Mouse (Mus musculus) midbrain, embryonic 10.5 days (tissue): ENCODE results near the gene Pparg. TPM values are rescaled to one million over a fixed set of nuclear protein-coding genes. Genes with fewer than 3 reads are reported as not detected.

Experiments
- DNase-seq: peaks from one replicate; pipeline ENCODE4 v3.0.0-alpha.2; 2017; ENCODE audit warnings: low spot score
- H3K27ac ChIP-seq: fragments of 300-500 bp; sonication (generic); replicated peaks from 2 replicates; pipeline ENCODE4 v1.5.1; 2016; ENCODE audit warnings: mild to moderate bottlenecking
- H3K27me3 ChIP-seq: fragments of 300-500 bp; sonication (generic); 2 replicates; pipeline ENCODE4 v1.6.1; 2016; ENCODE audit warnings: low read depth, mild to moderate bottlenecking; ENCODE audit not compliant: poor library complexity, severe bottlenecking
- H3K36me3 ChIP-seq: fragments of 300-500 bp; sonication (generic); 2 replicates; pipeline ENCODE4 v1.6.1; 2016; ENCODE audit warnings: mild to moderate bottlenecking, moderate library complexity
- H3K4me1 ChIP-seq: fragments of 300-500 bp; sonication (generic); 2 replicates; pipeline ENCODE4 v1.6.1; 2016
- H3K4me3 ChIP-seq: fragments of 300-500 bp; sonication (generic); 2 replicates; pipeline ENCODE4 v1.5.1; 2016; ENCODE audit warnings: mild to moderate bottlenecking, moderate library complexity
- H3K9me3 ChIP-seq: fragments of 300-500 bp; sonication (generic); replicated peaks from 2 replicates; pipeline ENCODE4 v1.6.1; 2016; ENCODE audit warnings: mild to moderate bottlenecking
- WGBS: fragments of 180-500 bp; shearing (Covaris S2); methylation state at CpG from one replicate; pipeline ENCODE4 v1.1.7; 2016; 5-methylcytosine and 5-hydroxymethylcytosine counted together
- polyA plus RNA-seq: library from polyadenylated mRNA; unstranded; fragments of >200 nt; fragmentation: Nextera tagmentation; extraction: Ambion mirVana; gene quantifications from 2 replicates; pipeline ENCODE4 v1.2.1, GENCODE M21; 2016

Pparg gene
- polyA plus RNA-seq, 1 experiment from 2014 or later = 0.06 TPM

DNA sequence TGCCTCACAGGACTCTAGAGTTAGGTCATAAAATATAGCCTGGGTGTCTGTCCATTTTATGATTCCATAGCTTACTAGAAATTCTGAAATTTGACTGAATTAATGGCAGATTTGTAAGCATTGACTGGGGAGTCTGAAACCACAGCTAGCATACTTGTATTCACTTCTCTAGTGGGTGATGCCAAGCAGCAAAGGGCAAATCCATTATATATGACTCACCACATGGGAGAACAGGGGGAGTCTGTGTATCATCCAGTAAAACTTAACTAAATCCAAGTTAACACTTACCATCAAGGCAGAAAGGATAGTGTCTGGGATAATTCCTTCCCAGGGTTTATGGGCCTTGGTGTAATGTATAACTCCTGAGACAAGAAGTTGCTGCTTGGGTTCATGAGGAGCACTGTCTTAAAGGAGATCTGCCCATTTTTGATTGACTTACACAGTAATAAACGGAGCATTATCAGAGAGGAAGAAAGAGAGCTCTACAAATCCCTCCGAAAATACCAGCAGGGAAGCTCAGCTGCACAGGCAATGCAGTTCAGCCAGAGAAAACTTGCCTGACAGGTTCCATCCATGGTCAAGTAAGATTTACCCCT lies 27.6 kb upstream of the Pparg start:
- Histone ChIP-seq H3K9me3 (no peaks in the 10 kb centered on the region), H3K4me1 (peaks cover 18% of the 10 kb centered on the region), H3K27ac (no peak overlapping the region), H3K27me3 (no peaks in the 10 kb centered on the region), H3K4me3 (no peak overlapping the region), H3K36me3 (no peaks in the 10 kb centered on the region)
- 53% methylated on average over 2 of the region's 2 CpGs for WGBS
- DNase-seq = no peak

DNA sequence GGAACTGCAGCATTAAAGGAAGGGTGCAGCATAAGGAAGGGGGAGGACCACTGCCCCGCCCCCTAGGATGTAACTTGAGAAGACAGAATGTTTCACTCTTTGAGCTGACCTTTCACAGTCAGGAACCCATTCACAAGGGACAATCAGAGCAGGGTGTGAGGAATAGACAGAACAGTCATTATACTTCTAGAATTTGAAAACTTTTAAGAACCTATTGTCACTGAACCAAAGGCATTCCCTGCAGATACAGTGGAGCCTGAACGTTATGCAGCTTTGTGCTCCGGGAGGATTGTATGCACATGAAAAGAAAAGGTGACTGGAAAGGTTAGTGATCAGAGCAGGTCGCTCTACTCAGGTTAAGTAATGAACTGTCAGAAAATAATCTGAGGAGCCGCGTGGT lies 25.2 kb upstream of the Pparg start:
- peaks cover 18% of the 10 kb centered on the region for H3K4me1 ChIP-seq
- H3K9me3 ChIP-seq = no peaks in the 10 kb centered on the region
- WGBS = 46% methylated on average over 6 of the region's 6 CpGs
- H3K27me3 ChIP-seq = no peaks in the 10 kb centered on the region
- no peak for DNase-seq
- H3K36me3 ChIP-seq = no peaks in the 10 kb centered on the region
- H3K27ac ChIP-seq = no peak overlapping the region
- no peak overlapping the region for H3K4me3 ChIP-seq

- WGBS = 88% methylated on average over 2 of the region's 2 CpGs
- H3K4me1 ChIP-seq = peaks cover 32% of the 10 kb centered on the region
- H3K36me3 ChIP-seq = no peaks in the 10 kb centered on the region
- H3K9me3 ChIP-seq = 0 out of 2 replicates have a peak, but pooled peaks cover 3% of the 10 kb centered on the region
- no peaks in the 10 kb centered on the region for H3K27me3 ChIP-seq
- H3K4me3 ChIP-seq = no peak overlapping the region
- no peak for DNase-seq
- H3K27ac ChIP-seq = no peak overlapping the region
Measured at GRCm38 (mm10) chr6:115340084-115340483, 20.7 kb upstream of the Pparg start.

DNA sequence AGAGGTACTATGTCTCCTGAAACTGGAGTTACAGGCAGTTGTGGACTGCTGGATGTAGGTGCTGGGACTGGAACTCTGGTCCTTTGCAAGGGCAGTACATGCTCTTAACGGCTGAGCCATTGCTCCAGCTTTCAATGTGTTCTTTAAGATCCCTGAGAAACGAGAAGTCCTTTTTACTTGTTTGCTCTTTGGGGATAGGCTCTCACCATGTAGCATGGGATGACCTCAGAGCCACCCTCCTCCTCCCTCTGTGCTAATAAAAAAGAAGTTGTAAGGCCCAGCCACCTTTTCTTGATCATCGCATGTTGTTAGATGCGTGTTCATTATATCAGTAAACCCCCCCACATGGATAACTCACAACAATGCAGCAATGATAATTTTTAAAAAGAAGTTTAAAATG lies 17.7 kb upstream of the Pparg start:
- Histone ChIP-seq H3K9me3 (0 out of 2 replicates have a peak, but pooled peaks cover 3% of the 10 kb centered on the region), H3K27me3 (no peaks in the 10 kb centered on the region), H3K4me3 (no peak overlapping the region), H3K36me3 (no peaks in the 10 kb centered on the region), H3K27ac (no peak overlapping the region), H3K4me1 (peaks cover 16% of the 10 kb centered on the region)
- 77% methylated on average over 4 of the region's 4 CpGs for WGBS
- no peak for DNase-seq

GRCm38 (mm10) chr6:115343570-115343969 lies 17.2 kb upstream of the Pparg start:
- 67% methylated on average over 5 of the region's 5 CpGs for WGBS
- H3K9me3 ChIP-seq = 0 out of 2 replicates have a peak, but pooled peaks cover 3% of the 10 kb centered on the region
- no peaks in the 10 kb centered on the region for H3K27me3 ChIP-seq
- H3K4me3 ChIP-seq = no peak overlapping the region
- H3K27ac ChIP-seq = no peak overlapping the region
- H3K4me1 ChIP-seq = peaks cover 16% of the 10 kb centered on the region
- DNase-seq = no peak
- H3K36me3 ChIP-seq = no peaks in the 10 kb centered on the region

GRCm38 (mm10) chr6:115344101-115344500 lies 16.6 kb upstream of the Pparg start:
- no peak overlapping the region for H3K27ac ChIP-seq
- no peaks in the 10 kb centered on the region for H3K27me3 ChIP-seq
- peaks cover 16% of the 10 kb centered on the region for H3K4me1 ChIP-seq
- WGBS = 33% methylated on average over 10 of the region's 10 CpGs
- H3K36me3 ChIP-seq = no peaks in the 10 kb centered on the region
- DNase-seq = no peak
- 0 out of 2 replicates have a peak, but pooled peaks cover 3% of the 10 kb centered on the region for H3K9me3 ChIP-seq
- H3K4me3 ChIP-seq = peak overlapping the region; percentile 30

DNA sequence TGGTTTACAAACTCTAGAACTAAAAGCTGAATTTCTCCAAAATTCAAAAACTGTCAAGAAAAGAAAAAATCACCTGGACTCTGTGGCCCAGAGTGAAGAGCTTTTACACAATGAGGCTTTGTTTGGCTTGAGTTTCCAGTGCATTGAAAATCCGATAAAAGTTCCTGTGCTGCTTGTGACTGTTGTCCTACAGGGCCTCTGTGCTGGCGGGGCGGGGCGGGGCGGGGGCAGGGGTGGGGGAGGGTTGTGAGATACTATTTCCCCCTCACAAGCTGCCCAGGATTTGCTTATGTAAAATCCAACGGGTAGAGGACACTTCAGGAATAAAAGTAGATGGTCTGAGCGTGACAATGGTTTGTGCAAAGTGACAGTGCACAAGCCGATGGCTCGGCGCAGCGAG lies 16.2 kb upstream of the Pparg start:
- Histone ChIP-seq H3K4me3 (peak overlapping the region; percentile 30), H3K27ac (peak overlapping the region; percentile 23; the same call in 1 of the 2 replicates), H3K27me3 (no peaks in the 10 kb centered on the region), H3K9me3 (0 out of 2 replicates have a peak, but pooled peaks cover 3% of the 10 kb centered on the region), H3K36me3 (no peaks in the 10 kb centered on the region), H3K4me1 (peaks cover 16% of the 10 kb centered on the region)
- no peak for DNase-seq
- 30% methylated on average over 11 of the region's 11 CpGs for WGBS

DNA sequence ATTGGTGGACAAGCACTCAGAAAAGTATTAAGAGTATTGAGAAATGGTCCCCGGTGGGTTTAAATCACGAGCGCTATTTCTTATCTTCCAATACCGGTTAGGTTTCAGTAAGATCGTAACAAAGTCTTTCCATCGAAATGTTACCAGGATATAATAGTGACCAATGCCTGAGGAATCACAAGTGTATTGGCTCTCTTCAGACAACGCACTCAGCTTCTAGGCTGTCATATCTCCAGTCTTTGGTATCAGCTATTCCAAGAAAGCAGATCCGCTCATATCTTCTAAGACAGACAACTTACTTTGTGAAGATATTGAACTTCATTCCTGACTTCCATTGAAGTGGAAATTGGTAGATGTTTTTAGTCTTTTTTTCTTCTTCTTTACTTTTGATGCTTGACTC lies 15.7 kb upstream of the Pparg start:
- no peaks in the 10 kb centered on the region for H3K27me3 ChIP-seq
- H3K36me3 ChIP-seq = no peaks in the 10 kb centered on the region
- 0 out of 2 replicates have a peak, but pooled peaks cover 3% of the 10 kb centered on the region for H3K9me3 ChIP-seq
- H3K4me1 ChIP-seq = peaks cover 16% of the 10 kb centered on the region
- 89% methylated on average over 8 of the region's 8 CpGs for WGBS
- no peak overlapping the region for H3K27ac ChIP-seq
- H3K4me3 ChIP-seq = no peak overlapping the region
- no peak for DNase-seq

GRCm38 (mm10) chr6:115349641-115350464 lies 10.9 kb upstream of the Pparg start:
- Histone ChIP-seq H3K36me3 (no peaks in the 10 kb centered on the region), H3K27me3 (no peaks in the 10 kb centered on the region), H3K9me3 (no peaks in the 10 kb centered on the region), H3K4me3 (no peak overlapping the region), H3K27ac (no peak overlapping the region), H3K4me1 (peaks cover 4% of the 10 kb centered on the region; the same call in 1 of the 2 replicates)
- no peak for DNase-seq
- WGBS = 86% methylated on average over 5 of the region's 5 CpGs

DNA sequence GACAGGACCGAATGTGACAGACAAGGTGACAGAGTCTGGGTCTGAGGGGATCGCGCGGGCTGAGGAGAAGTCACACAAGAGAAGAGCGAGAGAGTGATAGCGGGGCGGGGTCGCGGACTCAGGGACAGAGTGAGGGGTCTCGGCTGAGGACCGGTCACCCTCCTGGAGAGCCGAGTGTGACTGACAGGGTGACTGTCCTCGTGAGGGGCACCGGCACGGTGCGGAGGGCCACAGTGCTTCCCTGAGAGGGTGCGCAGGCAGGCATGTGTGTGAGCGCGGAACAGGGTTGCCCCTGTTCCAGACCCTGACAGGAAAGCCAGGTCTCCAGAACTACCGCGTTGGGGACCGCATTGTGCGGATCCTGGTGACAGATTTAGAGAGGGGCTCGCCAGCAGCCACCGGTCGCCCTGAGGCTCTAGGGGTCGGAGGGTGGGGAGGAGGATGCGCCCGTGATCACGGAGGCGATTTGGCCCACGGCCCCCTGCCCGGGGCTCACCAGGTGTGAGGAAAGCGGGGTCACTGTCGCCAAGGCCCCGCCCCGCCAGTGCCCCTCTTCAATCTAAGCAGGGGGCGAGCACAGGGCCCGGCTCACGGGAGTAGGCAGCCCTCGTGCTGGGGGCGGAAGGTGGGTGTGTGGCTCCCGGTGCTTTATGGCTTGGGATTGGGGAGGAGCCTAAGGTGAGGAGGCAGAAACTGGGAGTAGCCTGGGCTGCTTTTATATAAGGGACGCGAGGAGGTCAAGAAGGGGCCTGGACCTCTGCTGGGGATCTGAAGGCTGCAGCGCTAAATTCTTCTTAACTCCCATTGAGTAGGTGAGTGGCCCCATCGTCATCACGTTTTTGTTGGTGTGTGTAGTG lies 1.1 kb downstream of the Pparg start:
- H3K27ac ChIP-seq = no peak overlapping the region
- DNase-seq = no peak
- H3K4me3 ChIP-seq = peak overlapping the region; percentile 77
- peaks cover 8% of the 10 kb centered on the region for H3K9me3 ChIP-seq
- peaks cover 49% of the 10 kb centered on the region for H3K27me3 ChIP-seq
- WGBS = under 1% methylated on average over 48 of the region's 48 CpGs
- no peaks in the 10 kb centered on the region for H3K36me3 ChIP-seq
- H3K4me1 ChIP-seq = peaks cover 17% of the 10 kb centered on the region

DNA sequence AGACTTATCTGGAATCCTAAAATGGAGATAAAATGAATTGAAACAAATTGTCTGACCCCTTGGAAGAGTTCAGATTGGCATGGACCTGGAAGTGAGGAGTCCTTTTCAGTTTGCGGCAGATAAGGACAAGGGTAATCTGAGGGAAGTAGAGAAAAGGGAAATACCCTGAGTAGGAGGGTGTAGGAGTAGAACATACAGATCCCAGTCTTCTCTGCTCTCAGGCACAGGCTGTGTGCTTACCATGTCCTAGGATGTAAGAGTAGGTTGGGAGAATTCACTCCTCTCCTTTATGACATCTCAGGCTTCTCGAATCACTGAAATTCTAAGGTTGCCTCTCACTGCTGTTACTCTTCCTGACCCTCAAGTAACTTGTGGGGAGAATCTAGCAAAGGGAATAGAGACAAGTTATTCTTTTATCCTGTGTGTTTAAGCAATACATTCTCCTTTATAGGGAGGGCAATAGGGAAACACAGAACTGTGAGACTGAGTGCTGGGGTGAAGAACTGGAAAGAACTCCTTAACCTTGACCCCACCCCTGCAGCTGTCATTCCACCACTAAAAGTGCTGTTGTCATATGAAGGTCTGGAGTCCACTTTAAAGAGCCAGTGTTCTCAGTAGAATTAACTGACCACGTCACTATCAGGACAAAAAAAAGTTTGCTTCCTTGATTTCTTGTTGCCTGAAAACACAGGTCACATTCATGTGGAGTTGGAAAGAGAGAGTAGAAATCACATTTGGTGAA lies 6.3 kb downstream of the Pparg start:
- WGBS = 84% methylated on average over 3 of the region's 3 CpGs

More for the DNA sequence above, 6.3 kb downstream of the Pparg start:
- no peak for DNase-seq
- Histone ChIP-seq H3K27ac (no peak overlapping the region), H3K36me3 (no peaks in the 10 kb centered on the region), H3K9me3 (no peaks in the 10 kb centered on the region), H3K4me1 (peaks cover 3% of the 10 kb centered on the region), H3K27me3 (peaks cover 22% of the 10 kb centered on the region), H3K4me3 (no peak overlapping the region)
